Mouse (Mus musculus) midbrain, embryonic 15.5 days (tissue): Measurements from ENCODE around the gene Otub2. TPM values are rescaled to one million over a fixed set of nuclear protein-coding genes. Genes with fewer than 3 reads are reported as not detected.
"Not testable (repeated sequence)": the region's sequence is repeated elsewhere in the genome, so short reads cannot be mapped to it uniquely, and the experiment has no call there.

ENCODE experiments used
- ATAC-seq: fragments of 200-750 bp; cut with Nextera tagmentation; replicated peaks from 2 replicates; pipeline ENCODE4 v1.8.0; 2017; ENCODE audit warnings: moderate TSS enrichment
- H3K27ac ChIP-seq: fragments of 300-500 bp; sonication (generic); 2 replicates; pipeline ENCODE4 v1.5.1; 2015; ENCODE audit warnings: mild to moderate bottlenecking, inconsistent platforms
- H3K27me3 ChIP-seq: fragments of 300-500 bp; sonication (generic); replicated peaks from 2 replicates; pipeline ENCODE4 v1.6.1; 2015; ENCODE audit warnings: inconsistent platforms
- H3K36me3 ChIP-seq: fragments of 300-500 bp; sonication (generic); replicated peaks from 2 replicates; pipeline ENCODE4 v1.6.1; 2015; ENCODE audit warnings: inconsistent platforms
- H3K4me1 ChIP-seq: fragments of 300-500 bp; sonication (generic); 2 replicates; pipeline ENCODE4 v1.6.1; 2015; ENCODE audit warnings: inconsistent platforms
- H3K4me2 ChIP-seq: fragments of 300-500 bp; sonication (generic); 2 replicates; pipeline ENCODE4 v1.6.1; 2015; ENCODE audit warnings: inconsistent platforms, mild to moderate bottlenecking, moderate library complexity
- H3K4me3 ChIP-seq: fragments of 300-500 bp; sonication (generic); 2 replicates; pipeline ENCODE4 v1.5.1; 2015; ENCODE audit warnings: mild to moderate bottlenecking, inconsistent platforms
- H3K9ac ChIP-seq: fragments of 300-500 bp; sonication (generic); 2 replicates; pipeline ENCODE4 v1.6.1; 2015; ENCODE audit warnings: mild to moderate bottlenecking, inconsistent platforms
- H3K9me3 ChIP-seq: fragments of 300-500 bp; sonication (generic); 2 replicates; pipeline ENCODE4 v1.6.1; 2016; ENCODE audit warnings: inconsistent platforms
- WGBS: fragments of 180-500 bp; shearing (Covaris S2); methylation state at CpG from one replicate; pipeline ENCODE4 v1.1.7; 2015; ENCODE audit warnings: mixed read lengths; 5-methylcytosine and 5-hydroxymethylcytosine counted together
- polyA plus RNA-seq: library from polyadenylated mRNA; unstranded; fragments of >200 nt; fragmentation: Nextera tagmentation; extraction: Ambion mirVana; gene quantifications from 2 replicates; pipeline ENCODE4 v1.2.1, GENCODE M21; 2015

Gene Otub2
- polyA plus RNA-seq, 1 experiment from 2014 or later: 28.4 TPM

- H3K27ac ChIP-seq: peak overlapping the region; percentile 72
- H3K4me2 ChIP-seq: peak overlapping the region; percentile 87
- no peaks in the 10 kb centered on the region for H3K27me3 ChIP-seq
- peak overlapping the region; percentile 72 for H3K4me3 ChIP-seq
- WGBS: 10% methylated on average over 33 of the region's 33 CpGs
- peak overlapping the region; percentile 87 for H3K9ac ChIP-seq
- no peaks in the 10 kb centered on the region for H3K9me3 ChIP-seq
- H3K36me3 ChIP-seq: no peaks in the 10 kb centered on the region
- peak; percentile 61; the same call in 1 of the 2 replicates for ATAC-seq
- peaks cover 40% of the 10 kb centered on the region for H3K4me1 ChIP-seq
Observed at GRCm38 (mm10) chr12:103425016-103425728, 36.7 kb downstream of the Otub2 start.

GRCm38 (mm10) chr12:103425729-103426470, 37.4 kb downstream of the Otub2 start, which contains the start of gene Ddx24:
Gene Ddx24 (minus strand): TSS chr12:103425830.
- Histone ChIP-seq H3K4me3 (peak within 1 kb of the TSS; percentile 72), H3K4me2 (peak within 1 kb of the TSS; percentile 87), H3K4me1 (peaks cover 37% of the 10 kb centered on the region), H3K9ac (peak within 1 kb of the TSS; percentile 87), H3K36me3 (no peaks in the 10 kb centered on the region), H3K9me3 (no peaks in the 10 kb centered on the region), H3K27me3 (no peaks in the 10 kb centered on the region), H3K27ac (peak within 1 kb of the TSS; percentile 72)
- ATAC-seq: peak; percentile 100
- 1% methylated on average over 33 of the region's 33 CpGs for WGBS

- Histone ChIP-seq H3K27ac (no peak overlapping the region), H3K4me2 (no peak overlapping the region), H3K36me3 (no peaks in the 10 kb centered on the region), H3K9ac (no peak overlapping the region), H3K4me3 (no peak overlapping the region), H3K4me1 (peaks cover 30% of the 10 kb centered on the region), H3K9me3 (no peaks in the 10 kb centered on the region), H3K27me3 (no peaks in the 10 kb centered on the region)
- ATAC-seq: no peak
- WGBS: 93% methylated on average over 7 of the region's 7 CpGs
Observed at GRCm38 (mm10) chr12:103426710-103427109, 38.2 kb downstream of the Otub2 start.

- H3K4me1 ChIP-seq: no peaks in the 10 kb centered on the region
- no peaks in the 10 kb centered on the region for H3K27me3 ChIP-seq
- H3K4me3 ChIP-seq: no peak overlapping the region
- no peak overlapping the region for H3K27ac ChIP-seq
- WGBS: 97% methylated on average over 2 of the region's 2 CpGs
- H3K36me3 ChIP-seq: no peaks in the 10 kb centered on the region
- H3K4me2 ChIP-seq: no peak overlapping the region
- H3K9me3 ChIP-seq: no peaks in the 10 kb centered on the region
- H3K9ac ChIP-seq: no peak overlapping the region
- no peak for ATAC-seq
Observed at GRCm38 (mm10) chr12:103433430-103433829, 44.9 kb downstream of the Otub2 start.

GRCm38 (mm10) chr12:103433986-103434731, 45.7 kb downstream of the Otub2 start, which contains the start of gene Ifi27:
Gene Ifi27 (plus strand): TSS chr12:103434211.
- no peak within 1 kb of the TSS for H3K4me2 ChIP-seq
- 76% methylated on average over 8 of the region's 8 CpGs for WGBS

DNA sequence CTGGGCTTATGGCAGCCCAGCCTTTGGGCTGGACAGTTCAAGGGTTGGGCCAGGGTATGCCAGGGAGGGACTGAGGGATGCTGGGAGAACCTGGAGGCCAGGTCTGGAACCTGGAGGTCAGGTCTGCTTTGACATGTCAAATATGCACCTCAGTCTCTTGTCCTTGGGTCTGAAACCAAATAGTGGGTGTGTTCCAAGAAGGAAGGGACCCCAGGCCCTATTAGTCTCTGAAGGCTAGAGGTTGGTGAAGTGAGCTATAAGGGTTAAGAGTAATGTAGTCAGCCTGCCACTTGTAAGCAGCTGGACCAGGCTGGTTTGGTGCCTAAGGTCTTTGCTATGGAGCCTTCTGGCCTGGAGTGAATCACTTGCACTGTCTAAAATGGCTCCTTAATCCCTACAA, 46.4 kb downstream of the Otub2 start:
- Histone ChIP-seq H3K4me1 (no peaks in the 10 kb centered on the region), H3K9ac (no peak overlapping the region), H3K36me3 (no peaks in the 10 kb centered on the region), H3K4me2 (no peak overlapping the region), H3K9me3 (no peaks in the 10 kb centered on the region), H3K4me3 (no peak overlapping the region), H3K27ac (no peak overlapping the region), H3K27me3 (no peaks in the 10 kb centered on the region)
- no peak for ATAC-seq

More at GRCm38 (mm10) chr12:103433986-103434731, 45.7 kb downstream of the Otub2 start, which contains the start of gene Ifi27:
- Histone ChIP-seq H3K4me1 (no peaks in the 10 kb centered on the region), H3K9ac (no peak within 1 kb of the TSS), H3K36me3 (no peaks in the 10 kb centered on the region), H3K27me3 (no peaks in the 10 kb centered on the region), H3K27ac (no peak within 1 kb of the TSS), H3K9me3 (no peaks in the 10 kb centered on the region), H3K4me3 (no peak within 1 kb of the TSS)
- ATAC-seq: no peak

DNA sequence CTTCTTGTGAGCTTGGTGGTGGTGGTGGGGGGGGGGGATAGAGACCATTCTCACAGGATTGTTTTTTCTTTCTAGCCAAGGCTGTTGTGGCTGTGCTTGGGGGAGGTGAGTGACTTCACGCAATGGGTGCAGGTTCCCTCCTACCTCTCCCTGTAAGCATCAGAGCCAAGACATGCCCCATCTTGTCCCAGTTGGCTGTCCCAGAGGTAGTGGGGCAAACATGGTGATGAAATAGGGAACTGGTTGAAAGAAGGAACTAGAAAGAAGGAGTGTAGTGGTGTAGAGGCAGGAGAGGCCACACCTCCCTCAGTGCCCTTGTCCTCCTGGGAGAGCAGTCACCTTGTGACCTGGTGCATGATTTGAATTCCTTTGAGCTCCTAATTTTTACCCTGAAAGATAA, 49.1 kb downstream of the Otub2 start:
- Histone ChIP-seq H3K27me3 (no peaks in the 10 kb centered on the region), H3K9me3 (no peaks in the 10 kb centered on the region), H3K27ac (no peak overlapping the region), H3K4me2 (no peak overlapping the region), H3K9ac (no peak overlapping the region), H3K4me1 (no peaks in the 10 kb centered on the region), H3K4me3 (no peak overlapping the region), H3K36me3 (no peaks in the 10 kb centered on the region)
- no peak for ATAC-seq
- 100% methylated on average over 1 of the region's 1 CpGs for WGBS

DNA sequence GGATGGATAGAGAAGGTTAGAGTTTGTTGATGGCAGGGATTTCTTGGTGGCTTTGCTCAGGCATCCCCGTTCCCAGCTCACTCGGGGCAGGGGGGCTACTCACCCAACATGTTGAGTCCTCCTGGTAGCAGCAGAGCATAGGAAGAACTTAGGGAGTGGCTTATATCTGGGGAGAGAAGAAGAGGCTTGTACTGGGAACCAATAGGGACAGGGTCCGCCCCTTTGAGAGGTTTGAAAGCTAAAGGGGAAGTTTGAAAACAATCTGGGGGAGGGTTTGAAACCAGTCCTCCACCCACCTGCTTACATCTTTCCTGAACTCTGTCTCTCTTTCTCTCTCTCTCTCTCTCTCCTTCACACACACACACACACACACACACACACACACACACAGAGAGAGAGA, 55.0 kb downstream of the Otub2 start, which contains the start of gene Ifi27l2a:
TSS of gene Ifi27l2a (minus strand) at position 157 of the 400 bp plus-strand sequence.
- Histone ChIP-seq H3K9me3 (no peaks in the 10 kb centered on the region), H3K9ac (no peak within 1 kb of the TSS), H3K4me3 (no peak within 1 kb of the TSS), H3K27ac (no peak within 1 kb of the TSS), H3K27me3 (no peaks in the 10 kb centered on the region), H3K4me2 (no peak within 1 kb of the TSS), H3K4me1 (no peaks in the 10 kb centered on the region), H3K36me3 (no peaks in the 10 kb centered on the region)
- WGBS: 52% methylated on average over 3 of the region's 3 CpGs
- ATAC-seq: no peak

DNA sequence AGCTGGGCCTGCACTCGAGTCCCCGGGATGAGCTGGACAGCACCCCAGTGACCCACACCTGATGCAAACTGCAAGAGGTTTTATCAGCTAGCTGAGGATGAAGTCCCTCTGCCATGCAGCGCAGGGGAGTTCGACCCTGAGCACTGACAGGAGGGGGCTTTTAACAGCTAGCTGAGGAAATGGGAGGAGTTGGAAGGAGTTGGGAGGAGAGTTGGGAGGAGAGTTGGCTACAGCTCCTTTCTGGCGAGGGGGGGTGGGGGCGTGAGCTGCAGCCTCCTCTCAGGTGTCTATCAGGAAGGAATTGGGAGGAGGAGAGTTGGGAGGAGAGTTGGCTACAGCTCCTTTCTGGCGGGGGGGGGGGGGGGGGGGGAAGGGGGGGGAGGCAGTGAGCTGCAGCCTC, 55.8 kb downstream of the Otub2 start:
- WGBS: 52% methylated on average over 6 of the region's 7 CpGs
- not testable (repeated sequence) for H3K4me3 ChIP-seq, H3K27ac ChIP-seq, H3K9ac ChIP-seq, H3K4me2 ChIP-seq, H3K4me1 ChIP-seq, H3K36me3 ChIP-seq, ATAC-seq, H3K9me3 ChIP-seq, H3K27me3 ChIP-seq

- Histone ChIP-seq H3K4me1 (no peaks in the 10 kb centered on the region), H3K27me3 (no peaks in the 10 kb centered on the region), H3K4me3 (no peak overlapping the region), H3K27ac (no peak overlapping the region), H3K4me2 (no peak overlapping the region), H3K36me3 (no peaks in the 10 kb centered on the region), H3K9ac (no peak overlapping the region), H3K9me3 (no peaks in the 10 kb centered on the region)
- ATAC-seq: no peak
- 78% methylated on average over 3 of the region's 3 CpGs for WGBS
Observed at GRCm38 (mm10) chr12:103445060-103445459, 56.6 kb downstream of the Otub2 start.

DNA sequence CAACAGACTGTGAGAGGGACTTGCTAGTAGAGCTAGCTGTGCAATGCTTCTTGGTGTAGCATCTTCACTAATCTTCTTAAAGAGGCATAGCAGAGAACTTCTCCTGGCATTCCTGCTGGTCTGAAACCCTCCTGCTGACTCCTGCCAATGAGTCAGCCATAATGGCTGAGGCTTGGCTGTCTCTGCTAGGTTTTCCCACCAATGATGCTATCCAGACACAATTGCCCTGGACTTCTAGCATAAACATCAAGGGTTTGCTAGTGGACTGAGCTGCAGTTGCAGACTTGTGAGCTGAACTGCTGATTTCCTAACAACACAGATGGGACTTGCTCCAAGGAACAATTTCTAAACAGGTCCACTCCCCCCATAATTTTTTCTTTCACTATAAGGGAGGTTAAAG, 64.9 kb downstream of the Otub2 start:
- Histone ChIP-seq H3K27ac (no peak overlapping the region), H3K27me3 (no peaks in the 10 kb centered on the region)

More for the DNA sequence above, 64.9 kb downstream of the Otub2 start:
- Histone ChIP-seq H3K36me3 (no peaks in the 10 kb centered on the region), H3K9ac (no peak overlapping the region), H3K4me1 (no peaks in the 10 kb centered on the region), H3K4me3 (no peak overlapping the region), H3K9me3 (no peaks in the 10 kb centered on the region), H3K4me2 (no peak overlapping the region)
- ATAC-seq: no peak
